Mouse (Mus musculus): ENCODE results near the gene Ak1. TPM values are rescaled to one million over a fixed set of nuclear protein-coding genes. Genes with fewer than 3 reads are reported as not detected.

Gene Ak1
- polyA plus RNA-seq, 1 experiment: 23.5 TPM

DNA sequence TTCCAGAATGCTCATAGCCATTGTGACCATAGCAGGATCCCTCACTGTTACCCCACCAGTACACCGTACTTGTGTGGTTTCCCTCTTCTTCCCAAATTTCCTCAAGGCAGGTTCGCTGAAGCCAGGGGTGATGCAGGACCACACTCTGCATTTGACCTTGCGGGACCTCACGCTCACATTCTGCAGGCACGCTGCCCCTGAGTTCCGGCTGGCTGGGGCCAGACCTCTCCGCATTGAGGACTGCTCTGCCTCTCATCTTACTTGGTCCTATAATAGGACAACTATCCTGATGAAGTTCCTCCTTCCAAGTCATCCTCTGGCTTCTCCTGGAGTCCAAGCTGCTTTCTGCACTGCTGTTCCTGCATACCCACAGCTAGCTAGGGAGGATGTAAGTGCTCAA, 15.1 kb downstream of the Ak1 start:
- TF ChIP-seq POLR2A (IDR thresholded peaks at IDR 0.05; ENCODE audit: control insufficient read depth, extremely low read depth, insufficient read depth, low read length, poor library complexity) (no peak), CTCF (IDR thresholded peaks at IDR 0.05; ENCODE audit: borderline replicate concordance, control insufficient read depth, extremely low read depth, insufficient read depth, low read length, poor library complexity) (no peak)

DNA sequence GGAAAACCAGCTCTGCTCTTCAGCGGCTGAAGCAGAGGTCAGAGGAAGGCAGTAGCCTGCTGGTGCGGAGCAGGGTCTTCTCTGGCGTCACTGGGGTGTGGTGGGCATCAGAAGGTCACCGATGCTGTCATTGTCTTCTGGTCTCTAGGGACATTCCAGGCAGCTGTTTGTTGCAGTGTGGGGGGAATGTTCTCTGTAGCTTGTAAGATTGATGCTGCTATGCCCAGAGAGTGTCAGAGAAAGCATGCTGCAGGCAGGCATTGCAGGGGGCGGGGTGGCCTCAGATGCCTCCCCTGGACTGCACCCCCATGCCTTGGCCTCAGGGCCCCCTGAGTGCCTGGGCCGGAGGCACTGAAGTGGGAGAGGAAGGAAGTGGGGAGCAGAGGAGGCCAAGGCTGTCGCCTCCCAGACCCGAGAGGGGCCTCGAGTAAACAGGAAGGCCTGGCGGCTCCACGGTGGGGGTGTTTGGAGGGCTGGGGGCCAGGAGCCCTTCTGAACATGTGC, 16.3 kb downstream of the Ak1 start:
- Histone ChIP-seq H3K4me1 (replicated peaks; ENCODE audit: control insufficient read depth, insufficient read depth, low read length) (peaks cover 17% of the 10 kb centered on the region), H3K4me3 (ENCODE audit: control insufficient read depth, insufficient read depth, low read length) (no peak overlapping the region)
- 22% methylated on average over 11 of the region's 11 CpGs for WGBS

More for the DNA sequence above, 15.1 kb downstream of the Ak1 start:
- Histone ChIP-seq H3K27ac (ENCODE audit: control insufficient read depth, insufficient read depth, low read length) (no peak overlapping the region), H3K4me1 (replicated peaks; ENCODE audit: control insufficient read depth, insufficient read depth, low read length) (peaks cover 17% of the 10 kb centered on the region), H3K4me3 (ENCODE audit: control insufficient read depth, insufficient read depth, low read length) (no peak overlapping the region), H3K36me3 (ENCODE audit: control insufficient read depth, insufficient read depth, low read length) (no peaks in the 10 kb centered on the region), H3K27me3 (ENCODE audit: control insufficient read depth, insufficient read depth, low read length) (no peaks in the 10 kb centered on the region)
- DNase-seq: no peak
- WGBS: 95% methylated on average over 7 of the region's 7 CpGs

DNA sequence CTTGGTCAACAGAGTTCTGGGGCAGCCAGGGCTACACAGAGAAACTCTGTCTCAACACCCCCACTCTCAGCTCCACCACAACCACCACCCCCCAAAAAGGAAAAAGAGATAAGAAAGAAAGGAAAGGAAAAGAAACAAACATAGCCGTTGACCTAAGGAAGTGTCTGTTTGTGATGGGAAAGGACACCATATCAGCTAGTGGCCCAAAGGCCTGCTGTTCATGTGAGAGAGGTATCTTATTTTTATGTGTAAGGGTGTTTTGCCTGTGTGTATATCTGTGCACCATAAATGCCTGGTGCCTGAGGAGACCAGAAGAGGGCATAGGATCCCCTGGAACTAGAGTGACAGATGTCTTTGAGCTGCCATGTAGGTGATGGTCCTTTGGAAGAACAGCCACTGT, 18.1 kb downstream of the Ak1 start:
- Histone ChIP-seq H3K27me3 (ENCODE audit: control insufficient read depth, insufficient read depth, low read length) (no peaks in the 10 kb centered on the region), H3K4me1 (replicated peaks; ENCODE audit: control insufficient read depth, insufficient read depth, low read length) (peaks cover 17% of the 10 kb centered on the region), H3K4me3 (ENCODE audit: control insufficient read depth, insufficient read depth, low read length) (no peak overlapping the region), H3K36me3 (ENCODE audit: control insufficient read depth, insufficient read depth, low read length) (no peaks in the 10 kb centered on the region), H3K27ac (ENCODE audit: control insufficient read depth, insufficient read depth, low read length) (no peak overlapping the region)
- DNase-seq: no peak
- 50% methylated on average over 1 of the region's 1 CpGs for WGBS
- no peak for TF ChIP-seq CTCF (IDR thresholded peaks at IDR 0.05; ENCODE audit: borderline replicate concordance, control insufficient read depth, extremely low read depth, insufficient read depth, low read length, poor library complexity)

More for the DNA sequence above, 16.3 kb downstream of the Ak1 start:
- peak; percentile 76 for DNase-seq
- no peak for TF ChIP-seq CTCF (IDR thresholded peaks at IDR 0.05; ENCODE audit: borderline replicate concordance, control insufficient read depth, extremely low read depth, insufficient read depth, low read length, poor library complexity)
- TF ChIP-seq POLR2A (IDR thresholded peaks at IDR 0.05; ENCODE audit: control insufficient read depth, extremely low read depth, insufficient read depth, low read length, poor library complexity): no peak
- H3K27ac ChIP-seq (ENCODE audit: control insufficient read depth, insufficient read depth, low read length): peak overlapping the region; percentile 59
- H3K27me3 ChIP-seq (ENCODE audit: control insufficient read depth, insufficient read depth, low read length): no peaks in the 10 kb centered on the region
- no peaks in the 10 kb centered on the region for H3K36me3 ChIP-seq (ENCODE audit: control insufficient read depth, insufficient read depth, low read length)

DNA sequence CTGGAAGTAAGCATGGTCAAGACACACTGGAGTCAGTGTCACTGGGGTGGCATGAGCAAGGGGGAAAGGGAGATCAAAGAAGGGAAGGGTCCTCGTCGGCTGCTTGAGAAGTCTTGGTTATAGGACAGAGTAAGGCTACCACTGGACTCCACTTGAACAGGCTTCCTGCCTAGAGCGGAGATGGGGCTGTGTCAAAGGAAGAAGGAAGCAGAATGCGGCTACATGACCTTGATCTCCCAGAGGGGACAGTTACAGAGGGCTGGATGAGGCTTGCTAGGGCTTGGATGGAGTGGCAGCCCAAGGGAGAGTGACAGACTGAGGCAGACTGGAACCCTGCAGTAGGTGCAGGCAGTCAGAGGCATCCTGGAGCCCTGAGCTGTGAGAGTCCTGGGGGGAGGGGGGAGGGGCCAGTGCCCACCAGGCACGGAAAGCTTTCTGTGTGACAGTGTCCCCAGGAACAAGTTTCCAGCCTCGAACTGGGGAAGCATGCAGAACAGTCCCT, 19.0 kb downstream of the Ak1 start:
- Histone ChIP-seq H3K27ac (ENCODE audit: control insufficient read depth, insufficient read depth, low read length) (no peak overlapping the region), H3K4me3 (ENCODE audit: control insufficient read depth, insufficient read depth, low read length) (no peak overlapping the region), H3K27me3 (ENCODE audit: control insufficient read depth, insufficient read depth, low read length) (no peaks in the 10 kb centered on the region), H3K36me3 (ENCODE audit: control insufficient read depth, insufficient read depth, low read length) (no peaks in the 10 kb centered on the region), H3K4me1 (replicated peaks; ENCODE audit: control insufficient read depth, insufficient read depth, low read length) (peaks cover 17% of the 10 kb centered on the region)
- no peak for TF ChIP-seq CTCF (IDR thresholded peaks at IDR 0.05; ENCODE audit: borderline replicate concordance, control insufficient read depth, extremely low read depth, insufficient read depth, low read length, poor library complexity)
- TF ChIP-seq POLR2A (IDR thresholded peaks at IDR 0.05; ENCODE audit: control insufficient read depth, extremely low read depth, insufficient read depth, low read length, poor library complexity): no peak
- WGBS: 67% methylated on average over 6 of the region's 6 CpGs
- no peak for DNase-seq

DNA sequence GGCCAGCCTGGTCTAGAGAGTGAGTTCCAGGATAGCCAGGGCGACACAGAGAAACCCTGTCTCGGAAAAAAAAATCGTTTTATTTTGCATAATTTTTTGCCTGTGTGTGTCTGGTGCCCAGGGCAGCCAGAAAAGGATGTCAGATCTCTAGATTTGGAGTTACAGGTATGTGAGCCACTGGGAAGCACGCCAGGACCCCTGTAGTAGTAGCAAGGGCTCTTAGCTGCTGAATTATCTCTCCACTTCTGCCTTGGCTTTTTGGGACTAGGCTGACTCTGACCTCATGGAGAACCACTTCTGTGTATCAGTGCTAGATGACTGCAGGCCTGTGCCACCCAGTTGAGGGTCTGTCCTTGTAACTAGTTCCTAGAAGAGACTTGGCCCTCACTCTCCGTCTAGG, 20.3 kb downstream of the Ak1 start:
- Histone ChIP-seq H3K27ac (ENCODE audit: control insufficient read depth, insufficient read depth, low read length) (no peak overlapping the region), H3K36me3 (ENCODE audit: control insufficient read depth, insufficient read depth, low read length) (no peaks in the 10 kb centered on the region), H3K27me3 (ENCODE audit: control insufficient read depth, insufficient read depth, low read length) (no peaks in the 10 kb centered on the region), H3K4me3 (ENCODE audit: control insufficient read depth, insufficient read depth, low read length) (no peak overlapping the region), H3K4me1 (replicated peaks; ENCODE audit: control insufficient read depth, insufficient read depth, low read length) (peaks cover 27% of the 10 kb centered on the region)
- DNase-seq: no peak
- WGBS: 79% methylated on average over 5 of the region's 5 CpGs
- no peak for TF ChIP-seq POLR2A (IDR thresholded peaks at IDR 0.05; ENCODE audit: control insufficient read depth, extremely low read depth, insufficient read depth, low read length, poor library complexity)
- TF ChIP-seq CTCF (IDR thresholded peaks at IDR 0.05; ENCODE audit: borderline replicate concordance, control insufficient read depth, extremely low read depth, insufficient read depth, low read length, poor library complexity): no peak

DNA sequence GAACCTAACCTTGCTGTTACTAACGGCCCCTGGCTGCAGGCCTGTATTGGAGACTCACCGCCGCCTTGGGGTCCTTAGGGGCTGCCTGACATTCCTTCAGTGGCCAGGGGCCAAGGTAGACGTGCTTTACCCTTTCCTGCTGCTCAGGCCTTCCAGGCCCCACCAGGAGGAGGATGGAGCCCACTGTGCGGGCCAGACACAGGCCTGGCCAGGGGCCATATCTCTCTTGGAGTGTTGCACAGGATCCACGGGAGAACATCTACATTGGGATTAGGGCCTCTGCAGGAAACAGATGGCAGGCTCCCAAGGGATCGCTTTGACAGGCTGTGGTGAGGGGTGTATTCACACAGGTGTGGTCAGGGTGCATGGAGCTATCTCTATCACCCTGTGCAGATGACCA, 21.3 kb downstream of the Ak1 start:
- H3K27ac ChIP-seq (ENCODE audit: control insufficient read depth, insufficient read depth, low read length): no peak overlapping the region
- WGBS: 95% methylated on average over 7 of the region's 7 CpGs
- H3K4me1 ChIP-seq (replicated peaks; ENCODE audit: control insufficient read depth, insufficient read depth, low read length): peaks cover 26% of the 10 kb centered on the region
- DNase-seq: no peak
- H3K4me3 ChIP-seq (ENCODE audit: control insufficient read depth, insufficient read depth, low read length): no peak overlapping the region
- no peak for TF ChIP-seq POLR2A (IDR thresholded peaks at IDR 0.05; ENCODE audit: control insufficient read depth, extremely low read depth, insufficient read depth, low read length, poor library complexity)
- no peak for TF ChIP-seq CTCF (IDR thresholded peaks at IDR 0.05; ENCODE audit: borderline replicate concordance, control insufficient read depth, extremely low read depth, insufficient read depth, low read length, poor library complexity)
- no peaks in the 10 kb centered on the region for H3K36me3 ChIP-seq (ENCODE audit: control insufficient read depth, insufficient read depth, low read length)
- H3K27me3 ChIP-seq (ENCODE audit: control insufficient read depth, insufficient read depth, low read length): no peaks in the 10 kb centered on the region

DNA sequence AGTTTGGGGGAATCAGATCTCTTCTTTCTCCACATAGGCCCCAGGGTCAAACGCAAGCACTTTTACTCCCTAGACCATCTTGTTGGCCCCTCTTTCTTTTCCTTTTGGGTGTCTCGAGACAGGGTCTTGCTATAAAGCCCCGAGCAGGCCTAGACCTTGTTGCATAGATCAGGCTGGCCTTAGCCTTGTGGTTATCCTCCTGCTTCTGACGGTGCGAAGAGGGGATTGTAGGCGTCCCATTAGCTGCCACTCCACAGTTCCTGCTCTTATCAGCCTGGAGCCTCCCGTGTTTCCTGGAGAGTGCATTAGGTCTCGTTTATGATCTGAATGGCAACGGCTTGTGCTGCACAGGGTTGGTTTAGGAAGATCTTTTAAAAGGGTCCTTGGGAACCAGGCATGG, 22.5 kb downstream of the Ak1 start:
- TF ChIP-seq CTCF (IDR thresholded peaks at IDR 0.05; ENCODE audit: borderline replicate concordance, control insufficient read depth, extremely low read depth, insufficient read depth, low read length, poor library complexity): no peak
- TF ChIP-seq POLR2A (IDR thresholded peaks at IDR 0.05; ENCODE audit: control insufficient read depth, extremely low read depth, insufficient read depth, low read length, poor library complexity): no peak
- H3K36me3 ChIP-seq (ENCODE audit: control insufficient read depth, insufficient read depth, low read length): no peaks in the 10 kb centered on the region
- WGBS: 95% methylated on average over 9 of the region's 9 CpGs
- no peaks in the 10 kb centered on the region for H3K27me3 ChIP-seq (ENCODE audit: control insufficient read depth, insufficient read depth, low read length)
- no peak overlapping the region for H3K4me3 ChIP-seq (ENCODE audit: control insufficient read depth, insufficient read depth, low read length)
- no peak for DNase-seq
- H3K4me1 ChIP-seq (replicated peaks; ENCODE audit: control insufficient read depth, insufficient read depth, low read length): peaks cover 17% of the 10 kb centered on the region
- H3K27ac ChIP-seq (ENCODE audit: control insufficient read depth, insufficient read depth, low read length): no peak overlapping the region
